Mouse (Mus musculus): Measurements from ENCODE around the gene Rrp9. TPM values are rescaled to one million over a fixed set of nuclear protein-coding genes. Genes with fewer than 3 reads are reported as not detected.

Gene Rrp9
- polyA plus RNA-seq, 1 experiment from 2014 or later = 14.5 TPM

- no peak for DNase-seq
- no peaks in the 10 kb centered on the region for H3K9me3 ChIP-seq (ENCODE audit: low read length)
- H3K4me2 ChIP-seq (ENCODE audit: low read depth, low read length) = no peak overlapping the region
- no peak overlapping the region for H3K27ac ChIP-seq (ENCODE audit: low read depth)
- WGBS (ENCODE audit: insufficient replicate concordance) = 80% methylated on average over 15 of the region's 15 CpGs
- no peak overlapping the region for H3K4me3 ChIP-seq (ENCODE audit: low read depth, low read length)
- 0 out of 2 replicates have a peak, but pooled peaks cover 4% of the 10 kb centered on the region for H3K4me1 ChIP-seq (ENCODE audit: insufficient read depth)
- TF ChIP-seq EP300 (IDR thresholded peaks at IDR 0.05; ENCODE audit: low read depth) (no peak), CTCF (IDR thresholded peaks at IDR 0.05; ENCODE audit: low read depth) (no peak)
- ATAC-seq = no peak
- H3K36me3 ChIP-seq (replicated peaks; ENCODE audit: insufficient read depth, low read length) = no peaks in the 10 kb centered on the region
- peaks cover 10% of the 10 kb centered on the region for H3K27me3 ChIP-seq (ENCODE audit: insufficient read depth, low read length)
- no peak overlapping the region for H3K9ac ChIP-seq (replicated peaks)
Observed at GRCm38 (mm10) chr9:106459946-106460345, 15.8 kb upstream of the Rrp9 start.

GRCm38 (mm10) chr9:106460401-106461025 lies 15.2 kb upstream of the Rrp9 start:
- no peak for TF ChIP-seq EP300 (IDR thresholded peaks at IDR 0.05; ENCODE audit: low read depth)
- TF ChIP-seq CTCF (IDR thresholded peaks at IDR 0.05; ENCODE audit: low read depth) = no peak
- 84% methylated on average over 18 of the region's 18 CpGs for WGBS (ENCODE audit: insufficient replicate concordance)
- H3K36me3 ChIP-seq (replicated peaks; ENCODE audit: insufficient read depth, low read length) = no peaks in the 10 kb centered on the region

GRCm38 (mm10) chr9:106461026-106461415 lies 14.7 kb upstream of the Rrp9 start:
- Histone ChIP-seq H3K27me3 (ENCODE audit: insufficient read depth, low read length) (peaks cover 21% of the 10 kb centered on the region), H3K27ac (ENCODE audit: low read depth) (no peak overlapping the region), H3K36me3 (replicated peaks; ENCODE audit: insufficient read depth, low read length) (no peaks in the 10 kb centered on the region), H3K4me3 (ENCODE audit: low read depth, low read length) (no peak overlapping the region), H3K4me1 (ENCODE audit: insufficient read depth) (0 out of 2 replicates have a peak, but pooled peaks cover 9% of the 10 kb centered on the region), H3K4me2 (ENCODE audit: low read depth, low read length) (no peak overlapping the region), H3K9me3 (ENCODE audit: low read length) (no peaks in the 10 kb centered on the region), H3K9ac (replicated peaks) (no peak overlapping the region)
- TF ChIP-seq EP300 (IDR thresholded peaks at IDR 0.05; ENCODE audit: low read depth) (no peak), CTCF (IDR thresholded peaks at IDR 0.05; ENCODE audit: low read depth) (no peak)
- DNase-seq (no peak), ATAC-seq (no peak)
- WGBS (ENCODE audit: insufficient replicate concordance) = 84% methylated on average over 9 of the region's 9 CpGs

More at GRCm38 (mm10) chr9:106460401-106461025, 15.2 kb upstream of the Rrp9 start:
- Histone ChIP-seq H3K4me2 (ENCODE audit: low read depth, low read length) (no peak overlapping the region), H3K27me3 (ENCODE audit: insufficient read depth, low read length) (peaks cover 16% of the 10 kb centered on the region), H3K9ac (replicated peaks) (no peak overlapping the region), H3K27ac (ENCODE audit: low read depth) (no peak overlapping the region), H3K4me1 (ENCODE audit: insufficient read depth) (0 out of 2 replicates have a peak, but pooled peaks cover 8% of the 10 kb centered on the region), H3K4me3 (ENCODE audit: low read depth, low read length) (no peak overlapping the region), H3K9me3 (ENCODE audit: low read length) (no peaks in the 10 kb centered on the region)
- DNase-seq (no peak), ATAC-seq (no peak)

GRCm38 (mm10) chr9:106461641-106462429 lies 13.9 kb upstream of the Rrp9 start:
- Histone ChIP-seq H3K4me1 (ENCODE audit: insufficient read depth) (0 out of 2 replicates have a peak, but pooled peaks cover 9% of the 10 kb centered on the region), H3K36me3 (replicated peaks; ENCODE audit: insufficient read depth, low read length) (no peaks in the 10 kb centered on the region), H3K9me3 (ENCODE audit: low read length) (no peaks in the 10 kb centered on the region), H3K4me2 (ENCODE audit: low read depth, low read length) (no peak overlapping the region), H3K4me3 (ENCODE audit: low read depth, low read length) (no peak overlapping the region), H3K27ac (ENCODE audit: low read depth) (no peak overlapping the region), H3K9ac (replicated peaks) (no peak overlapping the region), H3K27me3 (ENCODE audit: insufficient read depth, low read length) (peaks cover 24% of the 10 kb centered on the region)
- no peak for TF ChIP-seq EP300 (IDR thresholded peaks at IDR 0.05; ENCODE audit: low read depth)
- WGBS (ENCODE audit: insufficient replicate concordance) = 85% methylated on average over 16 of the region's 16 CpGs
- DNase-seq = no peak
- no peak for ATAC-seq

GRCm38 (mm10) chr9:106462430-106462800 lies 13.3 kb upstream of the Rrp9 start:
- Histone ChIP-seq H3K36me3 (replicated peaks; ENCODE audit: insufficient read depth, low read length) (no peaks in the 10 kb centered on the region), H3K4me3 (ENCODE audit: low read depth, low read length) (no peak overlapping the region), H3K4me2 (ENCODE audit: low read depth, low read length) (no peak overlapping the region), H3K27me3 (ENCODE audit: insufficient read depth, low read length) (peaks cover 24% of the 10 kb centered on the region), H3K4me1 (ENCODE audit: insufficient read depth) (0 out of 2 replicates have a peak, but pooled peaks cover 9% of the 10 kb centered on the region), H3K9ac (replicated peaks) (no peak overlapping the region), H3K27ac (ENCODE audit: low read depth) (no peak overlapping the region), H3K9me3 (ENCODE audit: low read length) (no peaks in the 10 kb centered on the region)
- no peak for TF ChIP-seq EP300 (IDR thresholded peaks at IDR 0.05; ENCODE audit: low read depth)
- no peak for TF ChIP-seq CTCF (IDR thresholded peaks at IDR 0.05; ENCODE audit: low read depth)
- ATAC-seq (no peak), DNase-seq (no peak)
- WGBS (ENCODE audit: insufficient replicate concordance) = 90% methylated on average over 12 of the region's 12 CpGs

Data from liver, postnatal 0 days (tissue).